ENCODE assay signal across 11 mouse cellular contexts in the genomic region with DNA sequence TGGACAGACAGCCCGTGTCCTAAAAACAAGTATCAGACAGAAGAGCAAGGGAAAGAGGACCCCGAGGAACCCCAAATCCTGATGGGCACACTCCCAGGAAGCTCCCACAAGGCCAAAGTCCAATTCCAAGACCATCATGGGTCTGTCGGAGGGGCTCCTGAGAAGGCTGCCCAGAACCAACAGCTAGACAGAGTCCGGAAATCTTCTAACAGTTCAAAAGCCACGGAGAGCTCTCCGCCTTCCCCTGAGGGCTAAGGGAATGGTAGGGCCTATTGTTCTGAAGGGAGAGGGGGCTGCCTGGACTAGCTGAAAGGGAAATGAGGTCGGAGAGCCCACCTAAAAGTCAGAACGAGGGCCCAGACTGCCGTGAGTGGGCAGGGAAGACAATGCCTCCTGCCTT. TPM values are rescaled to one million over a fixed set of nuclear protein-coding genes. Genes with fewer than 3 reads are reported as not detected.
A peak's percentile ranks its signal among the peaks of the same experiment; 100 is the strongest.
DNase-seq lines count a peak whose midpoint lies in the region; ATAC-seq lines count a peak whose summit lies in the region.
"Had no signal": no experiment of that assay in that cellular context is flagged by ENCODE, and none has a peak within 500 bp of the region (broad histone marks: within the 10 kb centered on the region; RNA-seq: fewer than 3 reads in every experiment).

No protein-coding gene starts in this region.

- peak overlapping the region; percentile 19; the same call in 1 of the 2 replicates for H3K9ac ChIP-seq in hindbrain, embryonic 13.5 days
- H3K9ac ChIP-seq in hindbrain, embryonic 12.5 days = no peak overlapping the region
- H3K9ac ChIP-seq in intestine, embryonic 16.5 days (ENCODE audit: low read depth, low read length) = no peak overlapping the region
- H3K9ac ChIP-seq: liver, embryonic 14.5 days had no signal

- WGBS in hindbrain, embryonic 13.5 days = 48% methylated on average over 9 of the region's 9 CpGs
- 48% methylated on average over 9 of the region's 9 CpGs for WGBS in hindbrain, embryonic 12.5 days
- 64% methylated on average over 9 of the region's 9 CpGs for WGBS in intestine, embryonic 16.5 days

- no peaks in the 10 kb centered on the region for H3K9me3 ChIP-seq in hindbrain, embryonic 13.5 days
- no peaks in the 10 kb centered on the region; the same call in 1 of the 2 replicates for H3K9me3 ChIP-seq in hindbrain, embryonic 12.5 days (replicated peaks)
- no peaks in the 10 kb centered on the region for H3K9me3 ChIP-seq in intestine, embryonic 16.5 days (ENCODE audit: control insufficient read depth, low read length)

- no peak overlapping the region for H3K4me3 ChIP-seq in hindbrain, embryonic 13.5 days
- H3K4me3 ChIP-seq in hindbrain, embryonic 12.5 days = no peak overlapping the region
- H3K4me3 ChIP-seq in intestine, embryonic 16.5 days (ENCODE audit: low read length) = no peak overlapping the region

- no peak overlapping the region for H3K4me2 ChIP-seq in hindbrain, embryonic 13.5 days
- H3K4me2 ChIP-seq in hindbrain, embryonic 12.5 days (replicated peaks) = no peak overlapping the region
- 0 out of 2 replicates have a peak overlapping the region, but pooled peaks have one; percentile 14 for H3K4me2 ChIP-seq in intestine, embryonic 16.5 days (ENCODE audit: low read depth, low read length)

- no peak for ATAC-seq in hindbrain, embryonic 13.5 days (ENCODE audit: low FRiP score)
- ATAC-seq in hindbrain, embryonic 12.5 days (ENCODE audit: low FRiP score) = no peak
- no peak for ATAC-seq in intestine, embryonic 16.5 days
- no peak for ATAC-seq in cerebellum, adult (ENCODE audit: insufficient number of reproducible peaks, low FRiP score, low TSS enrichment)
- ATAC-seq: midbrain, embryonic 16.5 days had no signal

- H3K27ac ChIP-seq in hindbrain, embryonic 13.5 days = peak overlapping the region; percentile 81; the same call in 1 of the 2 replicates
- H3K27ac ChIP-seq in hindbrain, embryonic 12.5 days = no peak overlapping the region
- H3K27ac ChIP-seq in intestine, embryonic 16.5 days (ENCODE audit: low read length) = peak overlapping the region; percentile 81
- H3K27ac ChIP-seq: liver, embryonic 14.5 days had no signal

- peaks cover 5% of the 10 kb centered on the region for H3K36me3 ChIP-seq in hindbrain, embryonic 13.5 days
- H3K36me3 ChIP-seq in hindbrain, embryonic 12.5 days = peaks cover 11% of the 10 kb centered on the region; the same call in 1 of the 2 replicates
- peaks cover 19% of the 10 kb centered on the region for H3K36me3 ChIP-seq in intestine, embryonic 16.5 days (ENCODE audit: control insufficient read depth, insufficient read depth, low read length)

- no peaks in the 10 kb centered on the region for H3K27me3 ChIP-seq in hindbrain, embryonic 13.5 days
- no peaks in the 10 kb centered on the region for H3K27me3 ChIP-seq in hindbrain, embryonic 12.5 days
- H3K27me3 ChIP-seq in intestine, embryonic 16.5 days (replicated peaks; ENCODE audit: control insufficient read depth, insufficient read depth, low read length) = no peaks in the 10 kb centered on the region

- peaks cover 82% of the 10 kb centered on the region for H3K4me1 ChIP-seq in hindbrain, embryonic 13.5 days (replicated peaks)
- peaks cover 71% of the 10 kb centered on the region for H3K4me1 ChIP-seq in hindbrain, embryonic 12.5 days
- peaks cover 37% of the 10 kb centered on the region for H3K4me1 ChIP-seq in intestine, embryonic 16.5 days (ENCODE audit: control insufficient read depth, insufficient read depth, low read length)

- peak; percentile 43 for DNase-seq in thymus, postnatal 0 days (ENCODE audit: low spot score)
- DNase-seq in thymus, postnatal 10 days (ENCODE audit: low spot score in 2 of 2) = no peak
- no peak for DNase-seq in frontal cortex, postnatal 36 days (ENCODE audit: low spot score in 2 of 2)
- DNase-seq: gastrocnemius, postnatal 14 days; right cerebral cortex, postnatal 14 days had no signal

RNA-seq across cellular contexts. Expression of gene Ezr, which starts 38.2 kb away (rescaled TPM):
- 53.9 and 94.4 TPM in 2 replicates for polyA plus RNA-seq in hindbrain, embryonic 13.5 days (2015; fragmentation: Nextera tagmentation; extraction: Ambion mirVana)
- 97.9 and 103 TPM in 2 replicates for polyA plus RNA-seq in hindbrain, embryonic 12.5 days (2016; fragmentation: Nextera tagmentation; extraction: Ambion mirVana)
- polyA plus RNA-seq in thymus, postnatal 0 days (2015; fragmentation: Nextera tagmentation; extraction: Ambion mirVana) = 385 and 387 TPM in 2 replicates
- polyA plus RNA-seq in intestine, embryonic 16.5 days (2015; fragmentation: Nextera tagmentation; extraction: Ambion mirVana) = 281 and 319 TPM in 2 replicates
